Mouse (Mus musculus): ENCODE measurements around the gene Isca1. TPM values are rescaled to one million over a fixed set of nuclear protein-coding genes. Genes with fewer than 3 reads are reported as not detected.
"Not testable (repeated sequence)": the region's sequence is repeated elsewhere in the genome, so short reads cannot be mapped to it uniquely, and the experiment has no call there.

Gene Isca1
- polyA plus RNA-seq, 1 experiment from 2014 or later: 115 TPM

- H3K27ac ChIP-seq; H3K4me3 ChIP-seq; H3K4me1 ChIP-seq; ATAC-seq; H3K9ac ChIP-seq; H3K4me2 ChIP-seq; H3K27me3 ChIP-seq; H3K9me3 ChIP-seq (replicated peaks); H3K36me3 ChIP-seq (ENCODE audit: poor library complexity, severe bottlenecking): not testable (repeated sequence)
- WGBS: 53% methylated on average over 6 of the region's 6 CpGs
Observed at GRCm38 (mm10) chr13:59718857-59719440, 50.7 kb downstream of the Isca1 start.

GRCm38 (mm10) chr13:59713710-59714109 lies 55.9 kb downstream of the Isca1 start:
- no peaks in the 10 kb centered on the region for H3K36me3 ChIP-seq (ENCODE audit: poor library complexity, severe bottlenecking)
- no peak for ATAC-seq
- 53% methylated on average over 3 of the region's 3 CpGs for WGBS
- no peaks in the 10 kb centered on the region for H3K4me1 ChIP-seq
- no peak overlapping the region for H3K4me3 ChIP-seq
- H3K27ac ChIP-seq: no peak overlapping the region
- no peak overlapping the region for H3K9ac ChIP-seq
- H3K27me3 ChIP-seq: no peaks in the 10 kb centered on the region
- no peak overlapping the region for H3K4me2 ChIP-seq
- no peaks in the 10 kb centered on the region for H3K9me3 ChIP-seq (replicated peaks)

GRCm38 (mm10) chr13:59711984-59712383 lies 57.6 kb downstream of the Isca1 start, which contains the start of gene Spata31d1b:
Gene Spata31d1b (plus strand): TSS chr13:59712284.
- ATAC-seq; H3K4me2 ChIP-seq; H3K27ac ChIP-seq; H3K4me3 ChIP-seq; H3K4me1 ChIP-seq; H3K9me3 ChIP-seq (replicated peaks); H3K9ac ChIP-seq; H3K27me3 ChIP-seq; H3K36me3 ChIP-seq (ENCODE audit: poor library complexity, severe bottlenecking): not testable (repeated sequence)
- 73% methylated on average over 3 of the region's 3 CpGs for WGBS

- WGBS: 93% methylated on average over 15 of the region's 15 CpGs
- Histone ChIP-seq H3K4me3 (no peak within 1 kb of the TSS), H3K4me2 (no peak within 1 kb of the TSS), H3K36me3 (ENCODE audit: poor library complexity, severe bottlenecking) (no peaks in the 10 kb centered on the region), H3K27me3 (no peaks in the 10 kb centered on the region), H3K4me1 (no peaks in the 10 kb centered on the region), H3K9ac (no peak within 1 kb of the TSS), H3K9me3 (replicated peaks) (no peaks in the 10 kb centered on the region), H3K27ac (no peak within 1 kb of the TSS)
- ATAC-seq: no peak
Observed at GRCm38 (mm10) chr13:59710230-59710629, 59.4 kb downstream of the Isca1 start, which contains the start of gene Spata31d1a. Gene Spata31d1a (minus strand): TSS chr13:59710330.

Other genes starting within 250 kb of the Isca1 start
- 30.1 and 35.7 TPM in 2 replicates for gene Agtpbp1, start 184.6 kb downstream of the Isca1 start, polyA plus RNA-seq (2015; fragmentation: Nextera tagmentation; extraction: Ambion mirVana)
- gene Naa35, start 184.6 kb downstream of the Isca1 start, polyA plus RNA-seq (2015; fragmentation: Nextera tagmentation; extraction: Ambion mirVana): 156 and 179 TPM in 2 replicates
- gene Golm1, start 94.0 kb downstream of the Isca1 start, polyA plus RNA-seq (2015; fragmentation: Nextera tagmentation; extraction: Ambion mirVana): 76.4 and 80.6 TPM in 2 replicates
- not detected in 2 replicates for gene 4921517D22Rik, start 75.7 kb downstream of the Isca1 start, polyA plus RNA-seq (2015; fragmentation: Nextera tagmentation; extraction: Ambion mirVana)
- gene Spata31d1a, start 59.5 kb downstream of the Isca1 start, polyA plus RNA-seq (2015; fragmentation: Nextera tagmentation; extraction: Ambion mirVana): 0.05 TPM in 1 of 2 replicates, not detected in the other
- not detected in 2 replicates for gene Spata31d1b, start 57.5 kb downstream of the Isca1 start, polyA plus RNA-seq (2015; fragmentation: Nextera tagmentation; extraction: Ambion mirVana)
- gene Spata31d1d, start 38.1 kb downstream of the Isca1 start, polyA plus RNA-seq (2015; fragmentation: Nextera tagmentation; extraction: Ambion mirVana): not detected in 2 replicates
- gene 1700014D04Rik, start 23.1 kb downstream of the Isca1 start, polyA plus RNA-seq (2015; fragmentation: Nextera tagmentation; extraction: Ambion mirVana): not detected in 2 replicates
- gene Gm49354, start 12.4 kb upstream of the Isca1 start, polyA plus RNA-seq (2015; fragmentation: Nextera tagmentation; extraction: Ambion mirVana): not detected in 2 replicates
- gene Tut7, start 53.3 kb upstream of the Isca1 start, polyA plus RNA-seq (2015; fragmentation: Nextera tagmentation; extraction: Ambion mirVana): 48.2 and 56.5 TPM in 2 replicates